Mouse (Mus musculus): ENCODE measurements around the gene Slc13a2. TPM values are rescaled to one million over a fixed set of nuclear protein-coding genes. Genes with fewer than 3 reads are reported as not detected.

Slc13a2 gene
- polyA plus RNA-seq, 1 experiment: 3.1 TPM

DNA sequence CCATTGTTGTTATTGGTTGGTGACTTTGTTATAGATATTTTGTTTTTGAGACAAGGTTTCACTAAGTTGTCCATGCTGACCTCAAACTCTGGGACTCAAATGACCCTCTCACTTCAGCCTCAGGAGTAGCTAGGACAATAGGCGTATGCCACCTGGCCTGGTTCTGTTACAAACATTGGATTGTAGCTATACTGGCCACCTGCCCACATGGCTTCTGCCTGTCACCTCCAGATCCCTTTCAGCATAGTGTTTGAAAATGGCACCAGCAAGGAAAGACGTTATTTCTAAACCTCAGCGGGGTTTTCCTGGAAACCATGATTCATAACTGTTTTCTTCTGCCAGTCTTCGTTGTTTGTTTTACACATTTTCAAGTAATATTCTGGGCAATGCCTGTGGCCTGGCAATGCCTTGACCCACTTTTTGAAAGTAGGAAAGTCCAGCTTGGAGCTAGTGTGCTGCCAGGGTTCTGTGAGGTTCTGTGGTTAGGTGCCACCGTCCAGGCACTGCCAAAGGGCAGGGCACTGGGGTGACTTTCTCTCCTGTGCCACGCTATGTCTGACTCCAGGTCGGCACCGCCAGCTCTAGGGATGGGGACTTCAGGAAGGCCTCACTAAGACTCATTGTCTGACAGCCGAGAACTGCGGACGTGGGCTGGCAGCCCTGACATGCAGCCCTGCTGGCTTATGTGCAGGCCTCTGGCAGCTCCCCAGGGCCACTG lies 10.3 kb downstream of the Slc13a2 start:
- TF ChIP-seq POLR2A (IDR thresholded peaks at IDR 0.05; ENCODE audit: control insufficient read depth, low read depth, low read length) (no peak), CTCF (IDR thresholded peaks at IDR 0.05; ENCODE audit: control insufficient read depth, insufficient read depth, insufficient replicate concordance, low read depth, low read length) (no peak)
- Histone ChIP-seq H3K4me1 (ENCODE audit: control insufficient read depth, insufficient read depth, low read length) (peaks cover 7% of the 10 kb centered on the region), H3K36me3 (ENCODE audit: control insufficient read depth, insufficient read depth, low read length) (no peaks in the 10 kb centered on the region), H3K27ac (ENCODE audit: control insufficient read depth, insufficient read depth, low read depth, low read length) (peak overlapping the region; percentile 32), H3K27me3 (ENCODE audit: control insufficient read depth, insufficient read depth, low read length) (no peaks in the 10 kb centered on the region), H3K4me3 (ENCODE audit: control insufficient read depth, low read depth, low read length) (no peak overlapping the region)

DNA sequence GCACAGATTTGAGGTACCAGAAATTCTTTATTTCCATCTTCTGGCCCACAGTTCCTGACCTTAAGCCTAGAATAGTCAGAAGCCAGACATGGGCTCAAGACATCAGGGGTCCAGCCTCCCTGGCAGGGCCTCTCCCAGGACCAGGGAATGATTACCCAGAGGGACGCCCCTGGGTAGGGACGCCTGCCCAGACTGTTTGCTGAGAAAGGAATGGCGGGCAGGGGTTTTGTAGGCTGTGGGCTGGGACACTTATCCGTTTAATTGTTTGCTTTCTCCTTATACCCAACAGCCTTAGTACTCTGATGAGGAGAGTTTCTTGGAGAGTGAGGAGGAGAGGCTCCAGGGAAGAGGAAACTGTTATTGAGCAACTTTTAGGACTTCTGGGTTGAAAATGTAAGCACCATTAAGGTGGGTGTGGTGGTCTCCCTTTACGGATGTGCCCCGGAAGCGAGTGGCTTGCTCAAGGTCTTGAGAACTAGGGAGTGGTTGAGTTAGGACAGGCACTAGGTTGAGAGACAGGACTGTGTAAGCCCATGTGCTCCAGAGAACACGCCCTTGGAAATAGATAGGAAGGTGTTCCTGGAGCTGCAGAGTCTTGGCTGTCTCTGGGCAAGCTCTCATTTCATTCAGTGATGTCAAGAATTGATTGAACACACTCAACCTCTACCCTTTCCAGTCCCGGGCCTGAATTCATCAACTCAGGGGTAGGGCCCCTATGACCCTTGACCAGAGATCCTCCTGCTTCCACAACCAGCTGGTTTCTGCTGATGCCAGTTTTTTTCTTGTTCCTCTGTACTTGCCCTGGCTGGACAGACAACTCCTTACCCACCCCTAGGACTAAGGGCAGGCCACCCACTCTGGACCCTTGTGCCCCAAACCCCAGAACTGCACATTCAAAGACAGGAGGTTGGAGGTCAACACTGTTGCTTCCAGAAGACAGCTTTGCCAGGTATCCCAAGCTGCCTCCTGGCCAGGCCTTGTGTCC lies 13.5 kb downstream of the Slc13a2 start:
- no peak overlapping the region for H3K4me3 ChIP-seq (ENCODE audit: control insufficient read depth, low read depth, low read length)
- no peaks in the 10 kb centered on the region for H3K36me3 ChIP-seq (ENCODE audit: control insufficient read depth, insufficient read depth, low read length)
- TF ChIP-seq POLR2A (IDR thresholded peaks at IDR 0.05; ENCODE audit: control insufficient read depth, low read depth, low read length): no peak
- no peak for TF ChIP-seq CTCF (IDR thresholded peaks at IDR 0.05; ENCODE audit: control insufficient read depth, insufficient read depth, insufficient replicate concordance, low read depth, low read length)
- peak overlapping the region; percentile 65 for H3K27ac ChIP-seq (ENCODE audit: control insufficient read depth, insufficient read depth, low read depth, low read length)
- H3K4me1 ChIP-seq (ENCODE audit: control insufficient read depth, insufficient read depth, low read length): peaks cover 7% of the 10 kb centered on the region
- H3K27me3 ChIP-seq (ENCODE audit: control insufficient read depth, insufficient read depth, low read length): no peaks in the 10 kb centered on the region

DNA sequence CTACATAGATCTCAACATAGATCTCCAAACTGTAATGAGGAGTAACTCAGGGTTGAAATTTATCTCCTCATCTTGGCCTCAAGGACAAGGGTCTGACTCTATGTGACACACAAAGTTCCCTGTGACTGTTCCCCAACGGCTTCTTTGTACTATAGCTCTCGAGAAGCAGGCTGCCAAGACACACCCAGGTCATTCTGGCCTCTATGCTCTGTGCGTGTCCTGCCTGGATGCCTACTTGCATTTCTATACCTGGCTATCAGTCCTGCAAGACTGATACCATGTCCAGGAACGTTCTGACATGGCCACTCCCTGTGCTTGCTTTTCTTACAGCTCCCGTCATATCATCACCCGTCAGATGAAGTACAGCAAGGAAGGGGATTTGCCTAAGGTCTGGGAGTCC lies 20.0 kb downstream of the Slc13a2 start:
- no peaks in the 10 kb centered on the region for H3K36me3 ChIP-seq (ENCODE audit: control insufficient read depth, insufficient read depth, low read length)
- H3K27me3 ChIP-seq (ENCODE audit: control insufficient read depth, insufficient read depth, low read length): no peaks in the 10 kb centered on the region
- no peak overlapping the region for H3K4me3 ChIP-seq (ENCODE audit: control insufficient read depth, low read depth, low read length)
- TF ChIP-seq CTCF (IDR thresholded peaks at IDR 0.05; ENCODE audit: control insufficient read depth, insufficient read depth, insufficient replicate concordance, low read depth, low read length): no peak
- TF ChIP-seq POLR2A (IDR thresholded peaks at IDR 0.05; ENCODE audit: control insufficient read depth, low read depth, low read length): no peak
- no peak overlapping the region for H3K27ac ChIP-seq (ENCODE audit: control insufficient read depth, insufficient read depth, low read depth, low read length)
- H3K4me1 ChIP-seq (ENCODE audit: control insufficient read depth, insufficient read depth, low read length): peaks cover under 1% of the 10 kb centered on the region; the same call in 1 of the 2 replicates

DNA sequence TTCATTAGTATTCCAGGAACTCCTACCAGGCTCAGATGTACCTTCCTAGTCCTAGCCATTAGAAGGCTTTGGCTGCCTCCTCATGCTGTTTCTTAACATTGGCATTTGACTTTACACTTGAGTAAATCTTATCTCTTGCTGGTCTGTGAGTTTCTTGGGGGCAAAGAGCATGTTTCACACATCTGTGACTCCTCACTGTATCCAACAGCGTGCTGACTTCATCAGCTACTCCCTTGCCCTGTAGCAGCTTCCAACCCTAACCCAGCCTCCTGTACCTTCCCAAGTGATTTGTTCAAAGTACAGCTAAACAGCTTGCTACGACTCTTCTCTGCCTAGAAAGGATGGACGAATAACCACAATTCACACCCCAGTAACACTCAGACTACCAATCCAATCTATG lies 20.5 kb downstream of the Slc13a2 start:
- peaks cover 3% of the 10 kb centered on the region; the same call in 1 of the 2 replicates for H3K4me1 ChIP-seq (ENCODE audit: control insufficient read depth, insufficient read depth, low read length)
- TF ChIP-seq CTCF (IDR thresholded peaks at IDR 0.05; ENCODE audit: control insufficient read depth, insufficient read depth, insufficient replicate concordance, low read depth, low read length): no peak
- no peak for TF ChIP-seq POLR2A (IDR thresholded peaks at IDR 0.05; ENCODE audit: control insufficient read depth, low read depth, low read length)
- no peak overlapping the region for H3K4me3 ChIP-seq (ENCODE audit: control insufficient read depth, low read depth, low read length)
- H3K27ac ChIP-seq (ENCODE audit: control insufficient read depth, insufficient read depth, low read depth, low read length): no peak overlapping the region
- H3K36me3 ChIP-seq (ENCODE audit: control insufficient read depth, insufficient read depth, low read length): no peaks in the 10 kb centered on the region
- no peaks in the 10 kb centered on the region for H3K27me3 ChIP-seq (ENCODE audit: control insufficient read depth, insufficient read depth, low read length)

DNA sequence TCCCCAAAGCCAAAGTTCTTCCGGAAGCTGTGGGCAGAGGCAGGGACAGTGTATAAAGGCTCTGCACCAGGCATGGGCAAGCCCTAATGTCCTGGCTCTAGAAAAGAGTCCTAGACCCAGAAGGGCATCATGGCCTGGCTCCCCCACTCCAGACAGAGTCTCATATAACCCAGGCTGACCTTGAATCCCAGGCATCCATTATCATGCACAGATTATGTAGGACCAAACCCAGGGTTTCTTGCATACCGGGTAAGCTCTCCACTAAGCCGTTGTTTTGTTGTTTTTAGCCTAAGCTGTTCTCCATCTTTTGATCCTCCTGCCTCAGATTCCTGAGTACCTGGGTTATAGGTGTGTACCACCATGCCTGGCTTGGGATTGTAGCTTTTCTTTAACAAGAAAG lies 21.1 kb downstream of the Slc13a2 start:
- Histone ChIP-seq H3K27me3 (ENCODE audit: control insufficient read depth, insufficient read depth, low read length) (no peaks in the 10 kb centered on the region), H3K4me3 (ENCODE audit: control insufficient read depth, low read depth, low read length) (no peak overlapping the region), H3K27ac (ENCODE audit: control insufficient read depth, insufficient read depth, low read depth, low read length) (no peak overlapping the region), H3K36me3 (ENCODE audit: control insufficient read depth, insufficient read depth, low read length) (no peaks in the 10 kb centered on the region), H3K4me1 (ENCODE audit: control insufficient read depth, insufficient read depth, low read length) (peaks cover 3% of the 10 kb centered on the region; the same call in 1 of the 2 replicates)
- no peak for TF ChIP-seq POLR2A (IDR thresholded peaks at IDR 0.05; ENCODE audit: control insufficient read depth, low read depth, low read length)

DNA sequence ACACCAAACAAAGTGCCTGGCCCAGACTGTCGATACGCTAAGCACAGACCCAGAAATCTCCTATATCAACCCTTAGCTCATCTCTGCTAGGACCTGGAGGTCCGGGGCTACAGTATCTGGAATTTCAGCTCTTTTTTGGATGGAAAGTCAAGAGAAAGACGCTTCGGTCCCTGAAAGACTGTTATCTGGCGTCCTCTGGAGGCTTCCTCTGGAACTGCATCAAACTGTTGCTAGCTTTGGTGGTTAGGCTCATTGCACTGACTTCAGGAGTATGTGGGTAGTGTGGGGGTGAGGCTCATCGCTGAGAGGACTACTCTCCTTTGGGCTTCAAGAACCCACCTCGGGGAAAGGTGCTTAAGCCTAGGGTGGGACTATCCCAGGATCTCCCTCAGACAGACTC lies 22.3 kb downstream of the Slc13a2 start:
- H3K36me3 ChIP-seq (ENCODE audit: control insufficient read depth, insufficient read depth, low read length): no peaks in the 10 kb centered on the region
- H3K27ac ChIP-seq (ENCODE audit: control insufficient read depth, insufficient read depth, low read depth, low read length): no peak overlapping the region
- TF ChIP-seq POLR2A (IDR thresholded peaks at IDR 0.05; ENCODE audit: control insufficient read depth, low read depth, low read length) (no peak), CTCF (IDR thresholded peaks at IDR 0.05; ENCODE audit: control insufficient read depth, insufficient read depth, insufficient replicate concordance, low read depth, low read length) (peak; percentile 58; the same call in 1 of the 2 replicates)
- peaks cover 3% of the 10 kb centered on the region; the same call in 1 of the 2 replicates for H3K4me1 ChIP-seq (ENCODE audit: control insufficient read depth, insufficient read depth, low read length)
- H3K27me3 ChIP-seq (ENCODE audit: control insufficient read depth, insufficient read depth, low read length): no peaks in the 10 kb centered on the region
- no peak overlapping the region for H3K4me3 ChIP-seq (ENCODE audit: control insufficient read depth, low read depth, low read length)

DNA sequence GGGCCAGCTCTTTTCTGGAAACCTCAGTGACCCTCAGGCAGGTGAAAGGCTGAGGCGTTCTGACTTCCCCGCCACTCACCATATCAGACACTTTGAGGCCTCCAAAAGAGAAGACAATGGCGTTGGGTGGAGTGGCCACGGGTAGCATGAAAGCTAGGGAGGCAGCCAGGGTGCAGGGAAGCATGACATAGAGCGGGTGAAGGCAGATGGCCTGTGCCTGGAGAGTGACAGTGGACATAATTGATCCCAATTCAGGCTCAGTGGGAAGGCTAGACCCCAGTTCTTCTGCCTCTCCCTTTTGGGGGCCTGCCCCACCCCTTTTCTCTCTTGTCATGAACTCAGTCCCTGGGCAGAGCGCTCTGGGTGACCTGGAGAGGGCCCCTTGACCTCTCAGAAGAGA lies 23.8 kb downstream of the Slc13a2 start:
- H3K4me1 ChIP-seq (ENCODE audit: control insufficient read depth, insufficient read depth, low read length): peaks cover 3% of the 10 kb centered on the region; the same call in 1 of the 2 replicates
- H3K27me3 ChIP-seq (ENCODE audit: control insufficient read depth, insufficient read depth, low read length): no peaks in the 10 kb centered on the region
- no peak overlapping the region for H3K27ac ChIP-seq (ENCODE audit: control insufficient read depth, insufficient read depth, low read depth, low read length)
- no peak for TF ChIP-seq POLR2A (IDR thresholded peaks at IDR 0.05; ENCODE audit: control insufficient read depth, low read depth, low read length)
- no peak for TF ChIP-seq CTCF (IDR thresholded peaks at IDR 0.05; ENCODE audit: control insufficient read depth, insufficient read depth, insufficient replicate concordance, low read depth, low read length)
- H3K4me3 ChIP-seq (ENCODE audit: control insufficient read depth, low read depth, low read length): no peak overlapping the region
- H3K36me3 ChIP-seq (ENCODE audit: control insufficient read depth, insufficient read depth, low read length): no peaks in the 10 kb centered on the region

Data from testis, adult 2 months (tissue).